Mouse (Mus musculus): ENCODE measurements at regions not wholly inside any gene's neighbourhood (a gene's known extent, or its start where the extent isn't known, plus 50 kb on each side); places are given as distances from the start of the nearest gene placed in this dataset.

DNA sequence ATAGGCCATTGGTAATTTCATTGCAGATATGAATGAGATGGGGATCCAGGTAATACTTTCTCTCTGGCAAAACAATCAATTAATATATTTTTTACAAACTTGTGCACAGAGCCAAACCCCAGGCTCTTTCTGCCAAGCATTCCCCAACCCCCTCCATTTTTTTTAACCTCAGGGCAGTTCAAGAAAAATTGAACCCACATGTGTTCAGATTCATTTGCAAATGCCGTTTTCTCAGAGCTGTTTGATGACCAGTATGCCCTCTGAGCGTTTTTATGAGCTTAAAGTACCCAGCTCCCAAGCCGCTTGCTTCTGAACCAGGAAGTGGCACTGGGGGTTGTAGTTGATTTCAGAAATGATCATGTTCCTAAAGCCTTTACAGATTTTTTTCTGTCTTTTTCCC is 611.4 kb upstream of the Clint1 start:
- H3K27ac ChIP-seq (ENCODE audit: insufficient read depth, low read length), result no peak overlapping the region
- DNase-seq (ENCODE audit: low read depth in 1 of 2, low spot score in 2 of 2), result no peak
- H3K36me3 ChIP-seq (ENCODE audit: control insufficient read depth, insufficient read depth, low read length), result no peaks in the 10 kb centered on the region
- no peaks in the 10 kb centered on the region for H3K4me1 ChIP-seq (ENCODE audit: control insufficient read depth, insufficient read depth, insufficient read length)
- 81% methylated on average over 3 of the region's 3 CpGs for WGBS
- no peaks in the 10 kb centered on the region for H3K27me3 ChIP-seq (ENCODE audit: control insufficient read depth, insufficient read depth, low read length)
- TF ChIP-seq CTCF (IDR thresholded peaks at IDR 0.05; ENCODE audit: extremely low read depth, insufficient read depth, insufficient read length, insufficient replicate concordance) (no peak), POLR2A (IDR thresholded peaks at IDR 0.05; ENCODE audit: low read depth, low read length) (no peak)
- H3K4me3 ChIP-seq (ENCODE audit: extremely low read depth, insufficient read depth, insufficient read length), result no peak overlapping the region

DNA sequence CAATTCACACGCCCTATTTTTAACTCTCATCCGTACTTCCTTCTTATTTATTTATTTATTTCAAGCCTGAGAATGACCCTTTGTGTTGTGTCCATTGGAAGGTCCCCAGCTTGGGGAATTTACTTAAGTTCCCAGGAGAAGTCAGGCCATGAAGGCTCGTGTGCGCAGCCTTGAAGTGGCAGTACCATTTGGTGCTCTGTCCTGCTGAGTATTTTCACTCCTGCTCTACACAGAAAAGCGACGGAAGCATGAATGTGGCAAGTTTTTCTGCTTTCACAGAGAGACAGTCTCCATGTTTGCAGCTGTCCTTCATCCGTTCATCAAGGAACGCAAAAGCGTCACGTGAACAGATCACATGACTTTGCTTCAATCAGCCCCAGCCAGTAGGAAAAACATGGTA is 610.2 kb upstream of the Clint1 start:
- TF ChIP-seq POLR2A (IDR thresholded peaks at IDR 0.05; ENCODE audit: low read depth, low read length) (no peak), CTCF (IDR thresholded peaks at IDR 0.05; ENCODE audit: extremely low read depth, insufficient read depth, insufficient read length, insufficient replicate concordance) (no peak)
- H3K27me3 ChIP-seq (ENCODE audit: control insufficient read depth, insufficient read depth, low read length), result no peaks in the 10 kb centered on the region
- H3K36me3 ChIP-seq (ENCODE audit: control insufficient read depth, insufficient read depth, low read length), result no peaks in the 10 kb centered on the region
- DNase-seq (ENCODE audit: low read depth in 1 of 2, low spot score in 2 of 2), result no peak
- H3K27ac ChIP-seq (ENCODE audit: insufficient read depth, low read length), result no peak overlapping the region
- no peak overlapping the region for H3K4me3 ChIP-seq (ENCODE audit: extremely low read depth, insufficient read depth, insufficient read length)
- WGBS, result 81% methylated on average over 10 of the region's 10 CpGs
- no peaks in the 10 kb centered on the region for H3K4me1 ChIP-seq (ENCODE audit: control insufficient read depth, insufficient read depth, insufficient read length)

GRCm38 (mm10) chr11:45244796-45245195 is 607.1 kb upstream of the Clint1 start:
- Histone ChIP-seq H3K27ac (ENCODE audit: insufficient read depth, low read length) (no peak overlapping the region), H3K27me3 (ENCODE audit: control insufficient read depth, insufficient read depth, low read length) (no peaks in the 10 kb centered on the region), H3K36me3 (ENCODE audit: control insufficient read depth, insufficient read depth, low read length) (no peaks in the 10 kb centered on the region), H3K4me1 (ENCODE audit: control insufficient read depth, insufficient read depth, insufficient read length) (no peaks in the 10 kb centered on the region), H3K4me3 (ENCODE audit: extremely low read depth, insufficient read depth, insufficient read length) (no peak overlapping the region)
- no peak for DNase-seq (ENCODE audit: low read depth in 1 of 2, low spot score in 2 of 2)
- no peak for TF ChIP-seq CTCF (IDR thresholded peaks at IDR 0.05; ENCODE audit: extremely low read depth, insufficient read depth, insufficient read length, insufficient replicate concordance)
- no peak for TF ChIP-seq POLR2A (IDR thresholded peaks at IDR 0.05; ENCODE audit: low read depth, low read length)
- 85% methylated on average over 2 of the region's 2 CpGs for WGBS

GRCm38 (mm10) chr11:45256019-45256418 is 595.8 kb upstream of the Clint1 start:
- H3K4me1 ChIP-seq (ENCODE audit: control insufficient read depth, insufficient read depth, insufficient read length), result no peaks in the 10 kb centered on the region
- TF ChIP-seq POLR2A (IDR thresholded peaks at IDR 0.05; ENCODE audit: low read depth, low read length) (no peak), CTCF (IDR thresholded peaks at IDR 0.05; ENCODE audit: extremely low read depth, insufficient read depth, insufficient read length, insufficient replicate concordance) (no peak)
- H3K27ac ChIP-seq (ENCODE audit: insufficient read depth, low read length), result no peak overlapping the region
- no peaks in the 10 kb centered on the region for H3K27me3 ChIP-seq (ENCODE audit: control insufficient read depth, insufficient read depth, low read length)
- no peaks in the 10 kb centered on the region for H3K36me3 ChIP-seq (ENCODE audit: control insufficient read depth, insufficient read depth, low read length)
- no peak overlapping the region for H3K4me3 ChIP-seq (ENCODE audit: extremely low read depth, insufficient read depth, insufficient read length)
- DNase-seq (ENCODE audit: low read depth in 1 of 2, low spot score in 2 of 2), result no peak

DNA sequence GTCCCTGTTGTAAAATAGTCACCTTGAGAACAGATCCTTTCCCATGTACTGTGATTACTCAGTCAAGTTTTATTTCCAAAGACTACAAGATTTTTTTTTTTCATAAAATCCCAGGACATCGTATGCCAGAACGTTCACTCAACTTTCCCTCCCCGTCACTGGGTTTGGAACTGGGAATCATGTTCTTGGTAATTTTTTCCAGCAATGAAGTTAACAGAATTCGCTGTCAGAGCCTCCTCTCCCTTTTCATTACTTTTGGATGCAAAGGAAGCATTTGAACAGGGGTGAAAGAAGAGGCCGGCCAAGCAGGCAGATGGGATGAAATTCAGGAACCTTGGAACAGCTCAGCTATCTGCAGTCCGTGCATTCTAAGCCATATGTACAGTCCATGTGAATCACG is 589.7 kb upstream of the Clint1 start:
- Histone ChIP-seq H3K36me3 (ENCODE audit: control insufficient read depth, insufficient read depth, low read length) (no peaks in the 10 kb centered on the region), H3K27me3 (ENCODE audit: control insufficient read depth, insufficient read depth, low read length) (no peaks in the 10 kb centered on the region), H3K4me1 (ENCODE audit: control insufficient read depth, insufficient read depth, insufficient read length) (no peaks in the 10 kb centered on the region), H3K27ac (ENCODE audit: insufficient read depth, low read length) (no peak overlapping the region), H3K4me3 (ENCODE audit: extremely low read depth, insufficient read depth, insufficient read length) (no peak overlapping the region)
- no peak for TF ChIP-seq POLR2A (IDR thresholded peaks at IDR 0.05; ENCODE audit: low read depth, low read length)
- no peak for TF ChIP-seq CTCF (IDR thresholded peaks at IDR 0.05; ENCODE audit: extremely low read depth, insufficient read depth, insufficient read length, insufficient replicate concordance)
- DNase-seq (ENCODE audit: low read depth in 1 of 2, low spot score in 2 of 2), result no peak
- WGBS, result 88% methylated on average over 7 of the region's 7 CpGs

- H3K4me1 ChIP-seq (ENCODE audit: control insufficient read depth, insufficient read depth, insufficient read length), result no peaks in the 10 kb centered on the region
- TF ChIP-seq CTCF (IDR thresholded peaks at IDR 0.05; ENCODE audit: extremely low read depth, insufficient read depth, insufficient read length, insufficient replicate concordance) (no peak), POLR2A (IDR thresholded peaks at IDR 0.05; ENCODE audit: low read depth, low read length) (no peak)
- no peaks in the 10 kb centered on the region for H3K36me3 ChIP-seq (ENCODE audit: control insufficient read depth, insufficient read depth, low read length)
- H3K27ac ChIP-seq (ENCODE audit: insufficient read depth, low read length), result no peak overlapping the region
- H3K4me3 ChIP-seq (ENCODE audit: extremely low read depth, insufficient read depth, insufficient read length), result no peak overlapping the region
- 85% methylated on average over 3 of the region's 3 CpGs for WGBS
- no peak for DNase-seq (ENCODE audit: low read depth in 1 of 2, low spot score in 2 of 2)
- no peaks in the 10 kb centered on the region for H3K27me3 ChIP-seq (ENCODE audit: control insufficient read depth, insufficient read depth, low read length)
These were observed 587.9 kb upstream of the Clint1 start for GRCm38 (mm10) chr11:45264001-45264400.

- Histone ChIP-seq H3K4me3 (ENCODE audit: extremely low read depth, insufficient read depth, insufficient read length) (no peak overlapping the region), H3K27ac (ENCODE audit: insufficient read depth, low read length) (no peak overlapping the region), H3K27me3 (ENCODE audit: control insufficient read depth, insufficient read depth, low read length) (no peaks in the 10 kb centered on the region), H3K36me3 (ENCODE audit: control insufficient read depth, insufficient read depth, low read length) (no peaks in the 10 kb centered on the region), H3K4me1 (ENCODE audit: control insufficient read depth, insufficient read depth, insufficient read length) (no peaks in the 10 kb centered on the region)
- WGBS, result 88% methylated on average over 17 of the region's 17 CpGs
- DNase-seq (ENCODE audit: low read depth in 1 of 2, low spot score in 2 of 2), result no peak
- TF ChIP-seq CTCF (IDR thresholded peaks at IDR 0.05; ENCODE audit: extremely low read depth, insufficient read depth, insufficient read length, insufficient replicate concordance) (no peak), POLR2A (IDR thresholded peaks at IDR 0.05; ENCODE audit: low read depth, low read length) (no peak)
These were observed 586.5 kb upstream of the Clint1 start for GRCm38 (mm10) chr11:45265171-45265988.

All from spleen, adult 2 months (tissue).